Mouse (Mus musculus): ENCODE results near the gene Phactr2.

GRCm38 (mm10) chr10:13212326-13212725, 261.9 kb downstream of the Phactr2 start:
- no peak for TF ChIP-seq GATA1 (IDR thresholded peaks at IDR 0.05; ENCODE audit: borderline replicate concordance, low read length)
- TF ChIP-seq FLI1 (IDR thresholded peaks at IDR 0.05; ENCODE audit: low read length), result no peak

All from megakaryocyte, embryonic 14.5 days (primary cell).